Mouse (Mus musculus) myocyte (in vitro differentiated cells): Measurements from ENCODE around the gene Dnajc15.

Experiments
- CEBPB ChIP-seq: IDR thresholded peaks from 2 replicates; pipeline ENCODE4 v1.6.1; 2011; ENCODE audit warnings: mild to moderate bottlenecking, moderate library complexity; ENCODE audit not compliant: poor library complexity, insufficient read depth, severe bottlenecking
- E2F4 ChIP-seq: IDR thresholded peaks from one replicate; pipeline ENCODE4 v1.6.1; 2011; ENCODE audit warnings: mild to moderate bottlenecking, control low read depth, moderate library complexity; ENCODE audit not compliant: insufficient read depth
- MYOG ChIP-seq, 3 experiments: IDR thresholded peaks; one replicate each; pipeline ENCODE4 v1.6.1; 2011; ENCODE audit warnings: control low read depth in 2 of 3, low read depth in 2 of 3, mild to moderate bottlenecking in 2 of 3; ENCODE audit not compliant: insufficient read length in 2 of 3, control insufficient read depth in 1 of 3, insufficient read depth in 1 of 3
- POLR2A ChIP-seq: IDR thresholded peaks from one replicate; pipeline ENCODE4 v1.6.1; 2011; ENCODE audit warnings: low read depth, mild to moderate bottlenecking, control low read depth, moderate library complexity; ENCODE audit not compliant: insufficient read length
- POLR2AphosphoS2 ChIP-seq: IDR thresholded peaks from one replicate; pipeline ENCODE4 v1.6.1; 2011; ENCODE audit warnings: low read depth, control low read depth; ENCODE audit not compliant: insufficient read length
- SRF ChIP-seq: IDR thresholded peaks from one replicate; pipeline ENCODE4 v1.6.1; 2011; ENCODE audit warnings: low read depth; ENCODE audit not compliant: control insufficient read depth, insufficient read length
- TCF12 ChIP-seq: IDR thresholded peaks from one replicate; pipeline ENCODE4 v1.6.1; 2011; ENCODE audit warnings: mild to moderate bottlenecking, control low read depth; ENCODE audit not compliant: poor library complexity, insufficient read depth, severe bottlenecking
- USF1 ChIP-seq: IDR thresholded peaks from one replicate; pipeline ENCODE4 v1.6.1; 2011; ENCODE audit warnings: low read depth, mild to moderate bottlenecking, control low read depth, moderate library complexity

DNA sequence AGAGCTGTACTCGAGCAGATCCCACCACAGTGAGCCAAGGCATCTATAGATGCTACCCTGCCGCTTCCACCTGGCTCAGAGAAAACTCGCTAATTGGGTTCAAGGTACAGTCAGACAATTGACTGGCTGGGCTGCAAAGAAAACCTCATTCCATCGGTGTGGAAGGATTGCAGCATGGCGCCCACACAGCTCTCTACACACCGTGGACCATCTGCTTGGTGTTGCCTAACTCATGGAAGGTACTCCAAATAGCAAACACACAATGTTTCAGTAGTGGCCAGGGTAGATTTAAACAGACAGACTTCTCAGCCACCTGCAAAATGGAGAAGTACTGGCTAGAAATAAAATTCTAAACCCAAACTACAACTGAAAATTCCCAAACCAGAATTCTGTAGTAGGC, 57.4 kb downstream of the Dnajc15 start:
- TF ChIP-seq POLR2A, result no peak
- TF ChIP-seq USF1, result no peak
- TF ChIP-seq MYOG (IDR thresholded peaks at IDR 0.05; ENCODE audit: control insufficient read depth in 1 of 3, insufficient read depth in 1 of 3, insufficient read length in 2 of 3, low read depth in 2 of 3), result no peak
- no peak for TF ChIP-seq TCF12
- no peak for TF ChIP-seq SRF
- no peak for TF ChIP-seq CEBPB
- TF ChIP-seq POLR2AphosphoS2, result no peak
- no peak for TF ChIP-seq E2F4
